Mouse (Mus musculus): ENCODE data around the gene Auh.

GRCm38 (mm10) chr13:52883960-52884326, 45.5 kb downstream of the Auh start:
- no peak for TF ChIP-seq CTCF (IDR thresholded peaks at IDR 0.05)
- no peak for TF ChIP-seq POLR2A (IDR thresholded peaks at IDR 0.05; ENCODE audit: insufficient read depth, low read depth, low read length)
